Mouse (Mus musculus) neural tube, embryonic 14.5 days (tissue): ENCODE results near the gene Syngr1. TPM values are rescaled to one million over a fixed set of nuclear protein-coding genes. Genes with fewer than 3 reads are reported as not detected.

ENCODE experiments used
- ATAC-seq: fragments of 200-750 bp; cut with Nextera tagmentation; 2 replicates; pipeline ENCODE4 v1.8.0; 2017; ENCODE audit warnings: low read depth, mild to moderate bottlenecking, moderate TSS enrichment, moderate library complexity
- H3K27ac ChIP-seq: fragments of 300-500 bp; sonication (generic); 2 replicates; pipeline ENCODE4 v1.5.1; 2014; ENCODE audit warnings: low read depth, mild to moderate bottlenecking, control low read depth, low read length, moderate library complexity, mixed read lengths
- H3K27me3 ChIP-seq: fragments of 300-500 bp; sonication (generic); 2 replicates; pipeline ENCODE4 v1.6.1; 2014; ENCODE audit warnings: low read length; ENCODE audit not compliant: control insufficient read depth, insufficient read depth
- H3K36me3 ChIP-seq: fragments of 300-500 bp; sonication (generic); 2 replicates; pipeline ENCODE4 v1.6.1; 2014; ENCODE audit warnings: low read length, mixed read lengths; ENCODE audit not compliant: control insufficient read depth, insufficient read depth
- H3K4me1 ChIP-seq: fragments of 300-500 bp; sonication (generic); 2 replicates; pipeline ENCODE4 v1.6.1; 2014; ENCODE audit warnings: low read length; ENCODE audit not compliant: control insufficient read depth, insufficient read depth
- H3K4me2 ChIP-seq: fragments of 300-500 bp; sonication (generic); 2 replicates; pipeline ENCODE4 v1.6.1; 2014; ENCODE audit warnings: mild to moderate bottlenecking, low read depth, low read length, control low read depth
- H3K4me3 ChIP-seq: fragments of 300-500 bp; sonication (generic); 2 replicates; pipeline ENCODE4 v1.5.1; 2014; ENCODE audit warnings: low read depth, low read length, control low read depth, mixed read lengths
- H3K9ac ChIP-seq: fragments of 300-500 bp; sonication (generic); replicated peaks from 2 replicates; pipeline ENCODE4 v1.6.1; 2014; ENCODE audit warnings: low read depth, mild to moderate bottlenecking, control low read depth, low read length, mixed read lengths
- H3K9me3 ChIP-seq: fragments of 300-500 bp; sonication (generic); 2 replicates; pipeline ENCODE4 v1.6.1; 2016; ENCODE audit warnings: low read length; ENCODE audit not compliant: control insufficient read depth
- WGBS: fragments of 180-500 bp; shearing (Covaris S2); extraction: QIAGEN DNeasy Blood & Tissue Kit; methylation state at CpG from one replicate; pipeline ENCODE4 v1.1.7; 2014; 5-methylcytosine and 5-hydroxymethylcytosine counted together
- polyA plus RNA-seq: library from polyadenylated mRNA; unstranded; fragments of >200 nt; fragmentation: Nextera tagmentation; extraction: Ambion mirVana; gene quantifications from 2 replicates; pipeline ENCODE4 v1.2.1, GENCODE M21; 2014

The Syngr1 gene
- polyA plus RNA-seq, 1 experiment from 2014 or later = 30.3 TPM

DNA sequence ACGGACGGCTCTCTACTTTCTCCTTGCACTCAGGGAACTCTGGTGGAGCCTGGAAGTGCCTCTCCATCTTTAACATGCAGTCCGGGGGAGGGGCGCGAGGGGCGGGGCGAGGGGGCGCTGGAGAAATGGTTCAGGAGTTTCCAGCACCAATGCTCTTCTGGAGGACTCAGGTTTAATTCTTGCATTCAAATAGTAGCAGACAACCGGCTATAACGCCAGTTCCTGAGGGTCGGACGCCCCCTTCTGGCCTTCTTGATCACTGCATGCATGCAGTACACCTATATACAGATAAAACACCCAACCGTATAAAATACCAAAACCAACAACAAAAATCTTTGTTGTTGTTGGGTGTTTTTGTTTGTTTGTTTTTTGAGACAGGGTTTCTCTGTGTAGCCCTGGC lies 25.7 kb upstream of the Syngr1 start:
- no peak overlapping the region for H3K4me2 ChIP-seq
- H3K27me3 ChIP-seq = no peaks in the 10 kb centered on the region
- H3K36me3 ChIP-seq = no peaks in the 10 kb centered on the region
- no peaks in the 10 kb centered on the region for H3K4me1 ChIP-seq
- no peak overlapping the region for H3K4me3 ChIP-seq
- no peak overlapping the region for H3K27ac ChIP-seq
- no peak for ATAC-seq
- WGBS = 16% methylated on average over 13 of the region's 13 CpGs
- no peaks in the 10 kb centered on the region for H3K9me3 ChIP-seq
- no peak overlapping the region for H3K9ac ChIP-seq

- 55% methylated on average over 3 of the region's 3 CpGs for WGBS
- H3K36me3 ChIP-seq = no peaks in the 10 kb centered on the region
- no peaks in the 10 kb centered on the region for H3K9me3 ChIP-seq
- H3K4me1 ChIP-seq = no peaks in the 10 kb centered on the region
- H3K27ac ChIP-seq = no peak overlapping the region
- no peak for ATAC-seq
- no peak overlapping the region for H3K4me2 ChIP-seq
- no peaks in the 10 kb centered on the region for H3K27me3 ChIP-seq
- no peak overlapping the region for H3K4me3 ChIP-seq
- no peak overlapping the region for H3K9ac ChIP-seq
These were observed 24.6 kb upstream of the Syngr1 start for GRCm38 (mm10) chr15:80066538-80066937.

- H3K27me3 ChIP-seq = no peaks in the 10 kb centered on the region
These were observed 22.0 kb upstream of the Syngr1 start for GRCm38 (mm10) chr15:80069171-80069570.

DNA sequence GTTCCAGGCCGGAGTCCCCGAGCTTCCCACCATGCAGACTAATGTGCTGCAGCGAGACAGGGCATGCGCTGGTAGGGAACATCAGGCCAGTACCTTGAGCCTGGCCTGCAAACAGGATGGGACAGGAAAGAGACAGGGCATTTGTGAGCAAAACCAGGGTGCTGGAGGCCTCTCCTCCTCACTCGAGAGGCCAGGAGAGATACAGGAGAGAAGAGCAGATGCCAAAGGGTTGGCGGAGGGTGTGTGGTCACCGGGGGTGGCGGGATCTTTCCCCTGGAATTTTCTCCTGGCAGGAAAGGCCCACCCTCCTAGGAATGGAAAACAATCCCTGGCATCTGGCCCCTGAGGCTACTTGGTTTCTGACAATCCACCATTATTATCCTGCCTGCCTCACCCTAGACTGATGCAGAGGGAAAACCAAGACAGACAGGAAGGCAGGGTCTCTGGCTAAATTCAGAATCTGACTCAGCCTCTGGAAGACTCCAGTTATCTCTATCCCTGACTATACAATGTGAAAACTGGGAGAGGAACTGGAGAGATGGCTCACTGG lies 21.0 kb upstream of the Syngr1 start:
- WGBS = 58% methylated on average over 8 of the region's 8 CpGs
- H3K4me1 ChIP-seq = no peaks in the 10 kb centered on the region

More at GRCm38 (mm10) chr15:80069171-80069570, 22.0 kb upstream of the Syngr1 start:
- Histone ChIP-seq H3K4me3 (no peak overlapping the region), H3K36me3 (no peaks in the 10 kb centered on the region), H3K9me3 (no peaks in the 10 kb centered on the region), H3K4me1 (no peaks in the 10 kb centered on the region), H3K9ac (no peak overlapping the region), H3K27ac (no peak overlapping the region), H3K4me2 (no peak overlapping the region)
- ATAC-seq = no peak
- WGBS = 57% methylated on average over 4 of the region's 4 CpGs

DNA sequence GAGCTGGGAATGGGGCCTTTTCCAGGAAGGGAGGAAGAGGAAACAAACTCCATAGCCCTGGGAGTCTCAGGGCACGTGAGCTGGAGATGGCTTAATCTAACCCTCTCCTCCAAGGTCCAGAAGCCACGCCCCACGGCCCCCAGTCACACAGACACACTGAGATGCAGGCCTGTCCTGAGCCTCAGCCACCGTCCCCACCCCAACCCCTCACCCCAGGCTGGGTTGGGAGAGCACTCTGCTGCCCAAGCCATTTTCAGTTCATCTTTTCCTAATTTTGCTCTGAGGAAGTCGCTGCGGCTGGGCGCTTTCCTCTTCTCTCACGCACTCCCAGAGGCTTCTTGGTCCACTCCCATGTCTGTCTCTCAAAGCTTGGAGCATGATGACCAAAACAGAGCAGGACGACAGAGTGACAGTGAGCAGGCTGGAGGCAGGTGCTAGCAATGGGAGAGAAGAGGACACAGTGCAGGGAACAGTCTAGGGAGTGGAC lies 19.1 kb upstream of the Syngr1 start:
- Histone ChIP-seq H3K9ac (no peak overlapping the region), H3K4me2 (no peak overlapping the region), H3K27me3 (no peaks in the 10 kb centered on the region), H3K36me3 (peaks cover 1% of the 10 kb centered on the region; the same call in 1 of the 2 replicates), H3K4me1 (no peaks in the 10 kb centered on the region), H3K27ac (no peak overlapping the region), H3K4me3 (no peak overlapping the region), H3K9me3 (no peaks in the 10 kb centered on the region)
- no peak for ATAC-seq
- 55% methylated on average over 9 of the region's 9 CpGs for WGBS

More for the DNA sequence above, 21.0 kb upstream of the Syngr1 start:
- no peaks in the 10 kb centered on the region for H3K36me3 ChIP-seq
- no peak overlapping the region for H3K27ac ChIP-seq
- no peaks in the 10 kb centered on the region for H3K27me3 ChIP-seq
- H3K4me3 ChIP-seq = no peak overlapping the region
- H3K9ac ChIP-seq = no peak overlapping the region
- no peaks in the 10 kb centered on the region for H3K9me3 ChIP-seq
- H3K4me2 ChIP-seq = no peak overlapping the region
- ATAC-seq = no peak

DNA sequence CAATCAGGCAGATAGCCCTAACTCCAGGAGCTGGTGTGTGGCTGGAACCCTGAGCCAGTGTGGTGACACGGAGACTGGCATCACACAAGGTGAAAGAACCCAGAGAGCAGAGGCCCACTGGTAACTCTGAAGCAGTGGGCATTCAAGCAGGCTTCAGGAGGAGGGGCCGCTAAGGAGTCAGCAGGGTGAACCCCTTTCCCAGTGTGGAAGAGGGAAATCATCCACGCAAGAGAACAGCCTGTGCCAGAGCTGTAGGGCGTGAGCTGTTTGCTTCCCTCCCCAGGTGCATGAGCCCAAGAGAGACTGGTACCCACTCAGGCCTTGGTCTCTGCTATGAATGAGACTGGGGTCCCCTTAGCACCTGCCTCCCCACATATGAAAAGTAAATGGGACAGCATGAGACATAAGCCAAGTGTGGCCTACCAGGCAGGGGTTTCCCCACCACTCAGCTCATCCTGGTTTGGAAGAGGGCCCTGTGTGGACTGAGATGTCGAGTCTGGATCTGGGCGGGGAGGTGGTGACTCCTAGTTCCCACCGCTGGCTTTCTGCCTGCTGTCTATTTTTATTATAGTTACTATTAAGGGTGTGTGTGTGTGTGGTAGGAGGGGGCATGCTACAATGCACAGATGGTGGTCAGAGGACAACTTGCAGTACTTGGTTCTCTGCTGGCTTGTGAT lies 18.4 kb upstream of the Syngr1 start:
- Histone ChIP-seq H3K27ac (no peak overlapping the region), H3K4me1 (no peaks in the 10 kb centered on the region), H3K9me3 (no peaks in the 10 kb centered on the region), H3K27me3 (no peaks in the 10 kb centered on the region), H3K4me3 (no peak overlapping the region), H3K4me2 (no peak overlapping the region), H3K9ac (no peak overlapping the region), H3K36me3 (peaks cover 6% of the 10 kb centered on the region; the same call in 1 of the 2 replicates)
- 80% methylated on average over 7 of the region's 7 CpGs for WGBS
- ATAC-seq = no peak

- whole genome bisulfite sequencing = 96% methylated on average over 1 of the region's 1 CpGs
- Histone ChIP-seq H3K4me3 (no peak overlapping the region), H3K4me2 (no peak overlapping the region), H3K27me3 (no peaks in the 10 kb centered on the region), H3K9me3 (no peaks in the 10 kb centered on the region), H3K36me3 (peaks cover 11% of the 10 kb centered on the region; the same call in 1 of the 2 replicates), H3K4me1 (no peaks in the 10 kb centered on the region), H3K27ac (no peak overlapping the region), H3K9ac (no peak overlapping the region)
- no peak for ATAC-seq
These were observed 17.9 kb upstream of the Syngr1 start for GRCm38 (mm10) chr15:80073256-80073621.

- WGBS = 73% methylated on average over 6 of the region's 6 CpGs
- Histone ChIP-seq H3K36me3 (peaks cover 23% of the 10 kb centered on the region), H3K4me2 (no peak overlapping the region), H3K27ac (no peak overlapping the region), H3K9me3 (no peaks in the 10 kb centered on the region), H3K4me3 (no peak overlapping the region), H3K4me1 (no peaks in the 10 kb centered on the region), H3K27me3 (no peaks in the 10 kb centered on the region), H3K9ac (0 out of 2 replicates have a peak overlapping the region, but pooled peaks have one; percentile 7)
- ATAC-seq = no peak
These were observed 16.3 kb upstream of the Syngr1 start for GRCm38 (mm10) chr15:80074663-80075373.

GRCm38 (mm10) chr15:80075374-80075694 lies 15.8 kb upstream of the Syngr1 start:
- ATAC-seq = no peak
- Histone ChIP-seq H3K27ac (no peak overlapping the region), H3K36me3 (peaks cover 26% of the 10 kb centered on the region), H3K9me3 (no peaks in the 10 kb centered on the region), H3K27me3 (no peaks in the 10 kb centered on the region), H3K4me3 (no peak overlapping the region), H3K9ac (no peak overlapping the region), H3K4me1 (no peaks in the 10 kb centered on the region), H3K4me2 (no peak overlapping the region)
- 41% methylated on average over 3 of the region's 3 CpGs for WGBS
